ENCODE assay signal across 9 mouse cellular contexts in genomic region chr6:94464037-94464891, GRCm38 (mm10). TPM values are rescaled to one million over a fixed set of nuclear protein-coding genes. Genes with fewer than 3 reads are reported as not detected.
DNase-seq lines count a peak whose midpoint lies in the region; ATAC-seq and TF ChIP-seq lines count a peak whose summit lies in the region.
"Had no signal": no experiment of that assay in that cellular context is flagged by ENCODE, and none has a peak within 500 bp of the region (broad histone marks: within the 10 kb centered on the region; RNA-seq: fewer than 3 reads in every experiment).

No protein-coding gene starts in this region.

- H3K9ac ChIP-seq in ES-E14 (ENCODE audit: insufficient read depth, low read depth, low read length, poor library complexity, severe bottlenecking), result no peak overlapping the region; the same call in 1 of the 2 replicates
- peak overlapping the region; percentile 43; the same call in 1 of the 2 replicates for H3K9ac ChIP-seq in forebrain, embryonic 11.5 days (ENCODE audit: low read length)
- no peak overlapping the region for H3K9ac ChIP-seq in heart, postnatal 0 days (replicated peaks; ENCODE audit: low read depth, low read length)
- no peak overlapping the region for H3K9ac ChIP-seq in liver, embryonic 14.5 days (replicated peaks)
- H3K9ac ChIP-seq: liver, embryonic 13.5 days had no signal

- in situ Hi-C loops in ES-E14 (cut with MboI; ENCODE audit: low sequenced_read_pairs in 2 of 2, unreplicated experiment in 2 of 2), result no loop called here

- H3K4me3 ChIP-seq in ES-E14 (ENCODE audit: insufficient read depth in 1 of 2, low read depth in 1 of 2, low read length in 2 of 2, poor library complexity in 1 of 2, severe bottlenecking in 1 of 2), result no peak overlapping the region
- peak overlapping the region; percentile 15; the same call in 1 of the 2 replicates for H3K4me3 ChIP-seq in forebrain, embryonic 11.5 days (ENCODE audit: low read depth, low read length)
- H3K4me3 ChIP-seq in heart, postnatal 0 days (ENCODE audit: low read depth, low read length), result no peak overlapping the region
- H3K4me3 ChIP-seq in liver, embryonic 14.5 days (ENCODE audit: insufficient read depth in 1 of 2, low read depth in 2 of 2, low read length in 2 of 2), result no peak overlapping the region
- H3K4me3 ChIP-seq: liver, embryonic 13.5 days had no signal

- TF ChIP-seq CTCF in heart, postnatal 0 days (IDR thresholded peaks at IDR 0.05; ENCODE audit: low read depth), result peak; percentile 85
- peak; percentile 60 for TF ChIP-seq CTCF in liver, embryonic 14.5 days (IDR thresholded peaks at IDR 0.05; ENCODE audit: low read depth)

- WGBS in forebrain, embryonic 11.5 days, result 4% methylated on average over 12 of the region's 12 CpGs
- 19% methylated on average over 12 of the region's 12 CpGs for WGBS in heart, postnatal 0 days
- 25% methylated on average over 12 of the region's 12 CpGs for WGBS in liver, embryonic 14.5 days (ENCODE audit: insufficient replicate concordance)

- no peaks in the 10 kb centered on the region for H3K9me3 ChIP-seq in ES-E14 (ENCODE audit: control insufficient read depth, insufficient read depth, low read depth, low read length)
- no peaks in the 10 kb centered on the region for H3K9me3 ChIP-seq in forebrain, embryonic 11.5 days (ENCODE audit: control insufficient read depth, low read length)
- H3K9me3 ChIP-seq in heart, postnatal 0 days (replicated peaks; ENCODE audit: control insufficient read depth, low read length), result no peaks in the 10 kb centered on the region
- no peaks in the 10 kb centered on the region for H3K9me3 ChIP-seq in liver, embryonic 14.5 days (ENCODE audit: control insufficient read depth, low read length)
- H3K9me3 ChIP-seq: liver, embryonic 13.5 days had no signal

- ATAC-seq in forebrain, embryonic 11.5 days (replicated peaks; ENCODE audit: low FRiP score), result peak; percentile 93
- no peak; the same call in 1 of the 2 replicates for ATAC-seq in heart, postnatal 0 days (ENCODE audit: insufficient read depth, low read depth)
- no peak for ATAC-seq in liver, embryonic 14.5 days (ENCODE audit: insufficient read depth)
- ATAC-seq in megakaryocyte, adult 5-6 weeks (ENCODE audit: poor library complexity, severe bottlenecking), result no peak

- no peaks in the 10 kb centered on the region for H3K36me3 ChIP-seq in ES-E14 (ENCODE audit: control insufficient read depth, insufficient read depth, low read length, poor library complexity, severe bottlenecking)
- H3K36me3 ChIP-seq in forebrain, embryonic 11.5 days (ENCODE audit: control insufficient read depth, insufficient read depth, low read length), result no peaks in the 10 kb centered on the region
- H3K36me3 ChIP-seq in heart, postnatal 0 days (replicated peaks; ENCODE audit: control insufficient read depth, insufficient read depth, low read length), result no peaks in the 10 kb centered on the region
- no peaks in the 10 kb centered on the region for H3K36me3 ChIP-seq in liver, embryonic 14.5 days (replicated peaks; ENCODE audit: control insufficient read depth, insufficient read depth, low read depth)
- H3K36me3 ChIP-seq: liver, embryonic 13.5 days had no signal

- TF ChIP-seq EP300 in heart, postnatal 0 days (IDR thresholded peaks at IDR 0.05; ENCODE audit: low read depth), result no peak
- TF ChIP-seq EP300 in liver, embryonic 14.5 days (IDR thresholded peaks at IDR 0.05; ENCODE audit: low read depth), result no peak

- no peaks in the 10 kb centered on the region for H3K4me1 ChIP-seq in ES-E14 (ENCODE audit: control insufficient read depth in 2 of 2, insufficient read depth in 2 of 2, low read length in 2 of 2, poor library complexity in 1 of 2)
- peaks cover 6% of the 10 kb centered on the region; the same call in 1 of the 2 replicates for H3K4me1 ChIP-seq in forebrain, embryonic 11.5 days (replicated peaks; ENCODE audit: control insufficient read depth, insufficient read depth, low read length)
- peaks cover 13% of the 10 kb centered on the region for H3K4me1 ChIP-seq in heart, postnatal 0 days (ENCODE audit: control insufficient read depth, insufficient read depth)
- H3K4me1 ChIP-seq in liver, embryonic 14.5 days (replicated peaks; ENCODE audit: control insufficient read depth in 2 of 2, insufficient read depth in 2 of 2, low read length in 1 of 2), result peaks cover 0 to 2% of the 10 kb centered on the region in 2 experiments; a peak in 2 of 4 replicates
- H3K4me1 ChIP-seq: liver, embryonic 13.5 days had no signal

- peak; percentile 53 for DNase-seq in ES-E14 (ENCODE audit: low read depth, low spot score)
- DNase-seq in brain, embryonic 18.5 days (ENCODE audit: low read depth, low spot score), result peak; percentile 56
- DNase-seq in forebrain, embryonic 11.5 days (ENCODE audit: low spot score), result peak; percentile 72
- DNase-seq in heart, postnatal 0 days (ENCODE audit: low spot score), result peak; percentile 58
- peak; percentile 38 to 66 for DNase-seq in kidney, postnatal 36 days
- DNase-seq in liver, embryonic 14.5 days (ENCODE audit: low read depth in 3 of 3, low spot score in 3 of 3), result peak in 1 of 3 experiments; percentile 7
- DNase-seq in ovary, postnatal 10 days (ENCODE audit: low spot score), result peak; percentile 2
- DNase-seq: liver, embryonic 13.5 days had no signal

- peak overlapping the region; percentile 44 for H3K4me2 ChIP-seq in forebrain, embryonic 11.5 days (ENCODE audit: low read depth, low read length, severe bottlenecking)
- peak overlapping the region; percentile 43 for H3K4me2 ChIP-seq in heart, postnatal 0 days (ENCODE audit: low read depth, low read length)
- H3K4me2 ChIP-seq in liver, embryonic 14.5 days (ENCODE audit: low read depth), result no peak overlapping the region
- H3K4me2 ChIP-seq: liver, embryonic 13.5 days had no signal

- no peaks in the 10 kb centered on the region for H3K27me3 ChIP-seq in forebrain, embryonic 11.5 days (ENCODE audit: control insufficient read depth, insufficient read depth, low read length)
- no peaks in the 10 kb centered on the region for H3K27me3 ChIP-seq in heart, postnatal 0 days (ENCODE audit: control insufficient read depth, insufficient read depth, low read length)
- no peaks in the 10 kb centered on the region for H3K27me3 ChIP-seq in liver, embryonic 14.5 days (ENCODE audit: control insufficient read depth, insufficient read depth, low read length)
- H3K27me3 ChIP-seq: liver, embryonic 13.5 days had no signal

- H3K27ac ChIP-seq in ES-E14 (ENCODE audit: insufficient read depth, low read depth, low read length, poor library complexity, severe bottlenecking), result no peak overlapping the region
- H3K27ac ChIP-seq in forebrain, embryonic 11.5 days (ENCODE audit: low read depth, low read length), result peak overlapping the region; percentile 51; the same call in 1 of the 2 replicates
- H3K27ac ChIP-seq in heart, postnatal 0 days (ENCODE audit: low read depth), result no peak overlapping the region
- no peak overlapping the region for H3K27ac ChIP-seq in liver, embryonic 14.5 days
- H3K27ac ChIP-seq: liver, embryonic 13.5 days had no signal

TF ChIP-seq in ES-E14, 5 proteins besides CTCF, POLR2A, EP300 and RAD21:
- TF ChIP-seq ZC3H11A (IDR thresholded peaks at IDR 0.05; ENCODE audit: borderline replicate concordance, low read depth, low read length) (0 out of 2 replicates have a peak, but pooled peaks have one; percentile 38), CHD2 (IDR thresholded peaks at IDR 0.05; ENCODE audit: low read depth, low read length) (no peak)
TF ChIP-seq in ES-E14: peak in this region for 1.

RNA-seq across cellular contexts. Expression of gene Slc25a26, which starts 35.9 kb away (rescaled TPM):
- 9.8 and 12.2 TPM in 2 replicates for total RNA-seq in ES-E14 (2012; rRNA removed)
- polyA plus RNA-seq in forebrain, embryonic 11.5 days (2014; fragmentation: Nextera tagmentation; extraction: Ambion mirVana), result 7.0 and 7.4 TPM in 2 replicates
- 12.9 and 17.9 TPM in 2 replicates for total RNA-seq in heart, postnatal 0 days (2014; rRNA removed; ENCODE audit: low replicate concordance)
- polyA plus RNA-seq in heart, postnatal 0 days (2015; fragmentation: Nextera tagmentation; extraction: Ambion mirVana), result 13.4 and 15.0 TPM in 2 replicates
- polyA plus RNA-seq in liver, embryonic 14.5 days (2012; rRNA removed), result 2.0 and 2.6 TPM in 2 replicates
- polyA plus RNA-seq in liver, embryonic 14.5 days (2014; fragmentation: Nextera tagmentation; extraction: Ambion mirVana), result 1.7 and 2.6 TPM in 2 replicates
- total RNA-seq in megakaryocyte, adult 5-6 weeks (2015), result 1.3 and 3.8 TPM in 2 replicates
- total RNA-seq in megakaryocyte, adult 5-6 weeks (2017), result 0.70 and 2.8 TPM in 2 replicates
